Mouse (Mus musculus): ENCODE measurements at regions not wholly inside any gene's neighbourhood (a gene's known extent, or its start where the extent isn't known, plus 50 kb on each side); places are given as distances from the start of the nearest gene placed in this dataset.

GRCm38 (mm10) chr15:68451971-68452370, 1951.3 kb upstream of the Lrrc6 start:
- DNase-seq (ENCODE audit: low spot score in 2 of 2), result no peak

- DNase-seq (ENCODE audit: low spot score in 2 of 2), result no peak
Observed at GRCm38 (mm10) chr15:68445341-68445740, 1944.6 kb upstream of the Lrrc6 start.

GRCm38 (mm10) chr15:68440636-68441035, 1939.9 kb upstream of the Lrrc6 start:
- DNase-seq (ENCODE audit: low spot score in 2 of 2), result no peak

GRCm38 (mm10) chr15:68435961-68436360, 1935.3 kb upstream of the Lrrc6 start:
- no peak for DNase-seq (ENCODE audit: low spot score in 2 of 2)

GRCm38 (mm10) chr15:68431251-68431650, 1930.5 kb upstream of the Lrrc6 start:
- no peak for DNase-seq (ENCODE audit: low spot score in 2 of 2)

GRCm38 (mm10) chr15:68430486-68430885, 1929.8 kb upstream of the Lrrc6 start:
- DNase-seq (ENCODE audit: low spot score in 2 of 2), result no peak

GRCm38 (mm10) chr15:68428444-68429228, 1927.9 kb upstream of the Lrrc6 start:
- DNase-seq (ENCODE audit: low spot score in 2 of 2), result no peak

GRCm38 (mm10) chr15:68417142-68417541, 1916.4 kb upstream of the Lrrc6 start:
- no peak for DNase-seq (ENCODE audit: low spot score in 2 of 2)

- no peak for DNase-seq (ENCODE audit: low spot score in 2 of 2)
Observed at GRCm38 (mm10) chr15:68415401-68415925, 1914.8 kb upstream of the Lrrc6 start.

GRCm38 (mm10) chr15:68414047-68414446, 1913.3 kb upstream of the Lrrc6 start:
- DNase-seq (ENCODE audit: low spot score in 2 of 2), result no peak

GRCm38 (mm10) chr15:68412697-68413096, 1912.0 kb upstream of the Lrrc6 start:
- DNase-seq (ENCODE audit: low spot score in 2 of 2), result no peak

- no peak for DNase-seq (ENCODE audit: low spot score in 2 of 2)
Observed at GRCm38 (mm10) chr15:68412156-68412555, 1911.4 kb upstream of the Lrrc6 start.

- DNase-seq (ENCODE audit: low spot score in 2 of 2), result no peak
Observed at GRCm38 (mm10) chr15:68403554-68404070, 1902.9 kb upstream of the Lrrc6 start.

GRCm38 (mm10) chr15:68401726-68402125, 1901.0 kb upstream of the Lrrc6 start:
- no peak for DNase-seq (ENCODE audit: low spot score in 2 of 2)

GRCm38 (mm10) chr15:68401006-68401405, 1900.3 kb upstream of the Lrrc6 start:
- no peak for DNase-seq (ENCODE audit: low spot score in 2 of 2)

GRCm38 (mm10) chr15:68396566-68396965, 1895.9 kb upstream of the Lrrc6 start:
- no peak for DNase-seq (ENCODE audit: low spot score in 2 of 2)

GRCm38 (mm10) chr15:68394749-68395148, 1894.0 kb upstream of the Lrrc6 start:
- peak; percentile 22 to 24 for DNase-seq (ENCODE audit: low spot score in 2 of 2)

GRCm38 (mm10) chr15:68394157-68394556, 1893.4 kb upstream of the Lrrc6 start:
- DNase-seq (ENCODE audit: low spot score in 2 of 2), result no peak

- DNase-seq (ENCODE audit: low spot score in 2 of 2), result no peak
Observed at GRCm38 (mm10) chr15:68391737-68392136, 1891.0 kb upstream of the Lrrc6 start.

GRCm38 (mm10) chr15:68389855-68390254, 1889.1 kb upstream of the Lrrc6 start:
- DNase-seq (ENCODE audit: low spot score in 2 of 2), result no peak

GRCm38 (mm10) chr15:68387349-68388065, 1886.8 kb upstream of the Lrrc6 start:
- no peak for DNase-seq (ENCODE audit: low spot score in 2 of 2)

- DNase-seq (ENCODE audit: low spot score in 2 of 2), result no peak
Observed at GRCm38 (mm10) chr15:68384571-68385335, 1884.0 kb upstream of the Lrrc6 start.
